Mouse (Mus musculus) bone marrow, adult 2 months (tissue): ENCODE data around the gene Tmtc1.

Experiments
- CTCF ChIP-seq: fragments of 200-500 bp; IDR thresholded peaks from 2 replicates; pipeline ENCODE4 v1.5.1; 2011; ENCODE audit warnings: low read length, control low read depth; ENCODE audit not compliant: control insufficient read depth, insufficient read depth
- POLR2A ChIP-seq: fragments of 200-500 bp; IDR thresholded peaks from 2 replicates; pipeline ENCODE4 v1.6.1; 2011; ENCODE audit warnings: low read depth, mild to moderate bottlenecking, control low read depth, low read length, borderline replicate concordance; ENCODE audit not compliant: control insufficient read depth

GRCm38 (mm10) chr6:148397270-148397669 is 46.9 kb downstream of the Tmtc1 start:
- TF ChIP-seq CTCF (no peak), POLR2A (no peak)
